Mouse (Mus musculus) megakaryocyte, embryonic 14.5 days (primary cell): ENCODE data around the gene Smco4.

Source experiments
- FLI1 ChIP-seq: IDR thresholded peaks from 2 replicates; pipeline ENCODE4 v1.6.1; 2012; ENCODE audit warnings: low read length, inconsistent platforms, mixed read lengths
- GATA1 ChIP-seq: IDR thresholded peaks from 3 replicates; pipeline ENCODE4 v1.6.1; 2012; ENCODE audit warnings: mixed read lengths, low read length, inconsistent platforms, borderline replicate concordance

GRCm38 (mm10) chr9:15473206-15473605 is 20.0 kb upstream of the Smco4 start:
- TF ChIP-seq GATA1 (no peak), FLI1 (no peak)
